Mouse (Mus musculus) bone marrow, adult 2 months (tissue): Measurements from ENCODE around the gene H6pd.
"Not testable (repeated sequence)": the region's sequence is repeated elsewhere in the genome, so short reads cannot be mapped to it uniquely, and the experiment has no call there.

Experiments used
- CTCF ChIP-seq: fragments of 200-500 bp; IDR thresholded peaks from 2 replicates; pipeline ENCODE4 v1.5.1; 2011; ENCODE audit warnings: low read length, control low read depth; ENCODE audit not compliant: control insufficient read depth, insufficient read depth
- POLR2A ChIP-seq: fragments of 200-500 bp; IDR thresholded peaks from 2 replicates; pipeline ENCODE4 v1.6.1; 2011; ENCODE audit warnings: low read depth, mild to moderate bottlenecking, control low read depth, low read length, borderline replicate concordance; ENCODE audit not compliant: control insufficient read depth

- TF ChIP-seq CTCF, POLR2A: not testable (repeated sequence)
Measured at GRCm38 (mm10) chr4:150040856-150041255, 32.0 kb upstream of the H6pd start.
